Mouse (Mus musculus): ENCODE data around the gene Ccdc88c.
"Not testable (repeated sequence)": the region's sequence is repeated elsewhere in the genome, so short reads cannot be mapped to it uniquely, and the experiment has no call there.

Gene Ccdc88c

DNA sequence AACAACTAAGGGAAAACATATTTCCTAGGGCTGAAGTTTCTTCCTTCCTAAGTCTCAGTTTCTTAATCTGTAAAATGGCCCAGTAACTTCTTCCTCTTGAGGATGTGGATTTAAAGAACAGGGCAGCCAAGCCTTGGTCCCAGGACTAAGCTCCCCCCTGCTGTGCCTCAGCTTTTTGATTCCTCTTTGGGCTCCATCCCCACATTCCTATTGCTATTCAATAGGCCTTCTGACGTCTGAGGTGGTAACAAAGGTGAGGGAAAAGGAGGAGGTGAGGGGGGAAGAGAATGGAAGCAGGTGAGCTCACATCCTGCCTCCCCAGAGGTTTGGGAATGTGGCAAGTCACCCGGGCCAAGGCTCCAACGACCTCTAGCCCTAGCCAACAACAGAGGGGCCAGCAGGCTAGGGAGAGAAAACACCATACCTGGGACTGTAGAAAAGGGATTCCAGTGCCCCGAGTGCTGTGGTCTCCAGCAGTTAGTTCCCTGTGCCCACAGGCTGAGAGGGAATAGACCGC lies 12.4 kb downstream of the Ccdc88c start:
- DNase-seq (ENCODE audit: low read depth, low spot score), result no peak

GRCm38 (mm10) chr12:101015926-101016325 lies 12.9 kb downstream of the Ccdc88c start:
- DNase-seq (ENCODE audit: low read depth, low spot score), result no peak

- no peak for DNase-seq (ENCODE audit: low read depth, low spot score)
These were observed 13.7 kb downstream of the Ccdc88c start for GRCm38 (mm10) chr12:101015165-101015560.

DNA sequence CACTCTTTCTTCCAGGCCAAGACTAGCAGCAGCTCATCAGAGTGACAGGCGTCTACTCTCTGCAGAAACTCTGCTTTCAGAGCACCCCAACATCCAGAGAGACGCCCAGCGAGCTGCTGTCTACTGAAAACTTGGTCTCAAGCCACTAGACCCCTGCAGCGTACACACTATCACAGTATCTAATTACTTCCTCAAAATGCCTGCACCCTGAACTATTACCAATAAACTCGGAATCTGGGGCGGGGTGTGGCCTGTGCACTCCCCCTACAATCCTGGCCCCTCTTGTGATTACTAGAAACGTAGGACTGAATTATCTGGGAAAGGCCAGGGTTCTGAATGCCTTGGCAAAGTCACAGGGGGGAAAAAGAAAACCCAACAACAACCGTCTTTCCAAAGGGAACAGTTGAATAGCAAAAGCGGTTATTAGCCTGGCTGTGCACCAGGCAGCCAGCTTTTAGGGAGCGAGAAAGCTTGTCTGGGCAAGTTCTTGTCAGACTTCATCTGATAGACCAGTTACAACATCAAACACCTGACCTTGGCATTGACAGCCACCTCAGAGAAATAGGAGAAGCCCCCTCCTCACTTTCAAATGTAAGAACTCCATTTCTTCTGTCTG lies 14.2 kb downstream of the Ccdc88c start:
- DNase-seq (ENCODE audit: low read depth, low spot score), result no peak

DNA sequence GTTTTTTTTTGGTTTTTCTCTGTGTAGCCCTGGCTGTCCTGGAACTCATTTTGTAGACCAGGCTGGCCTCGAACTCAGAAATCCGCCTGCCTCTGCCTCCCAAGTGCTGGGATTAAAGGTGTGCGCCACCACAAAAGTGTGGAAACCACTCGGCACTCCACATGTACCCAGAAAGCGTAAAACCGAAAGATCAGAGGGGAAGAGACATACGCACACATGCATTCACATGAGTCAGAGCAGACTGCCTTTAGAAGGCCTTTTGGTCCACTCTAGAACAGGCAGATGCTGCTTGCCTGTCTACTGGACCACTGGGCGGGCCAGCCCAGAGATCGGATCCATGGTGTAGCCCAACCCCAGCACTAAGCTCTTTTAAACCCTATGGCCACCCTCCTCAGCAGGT lies 15.2 kb downstream of the Ccdc88c start:
- not testable (repeated sequence) for DNase-seq (ENCODE audit: low read depth, low spot score)

GRCm38 (mm10) chr12:101013078-101013665 lies 15.7 kb downstream of the Ccdc88c start:
- no peak for DNase-seq (ENCODE audit: low read depth, low spot score)

GRCm38 (mm10) chr12:101012197-101013077 lies 16.4 kb downstream of the Ccdc88c start:
- DNase-seq (ENCODE audit: low read depth, low spot score), result no peak

DNA sequence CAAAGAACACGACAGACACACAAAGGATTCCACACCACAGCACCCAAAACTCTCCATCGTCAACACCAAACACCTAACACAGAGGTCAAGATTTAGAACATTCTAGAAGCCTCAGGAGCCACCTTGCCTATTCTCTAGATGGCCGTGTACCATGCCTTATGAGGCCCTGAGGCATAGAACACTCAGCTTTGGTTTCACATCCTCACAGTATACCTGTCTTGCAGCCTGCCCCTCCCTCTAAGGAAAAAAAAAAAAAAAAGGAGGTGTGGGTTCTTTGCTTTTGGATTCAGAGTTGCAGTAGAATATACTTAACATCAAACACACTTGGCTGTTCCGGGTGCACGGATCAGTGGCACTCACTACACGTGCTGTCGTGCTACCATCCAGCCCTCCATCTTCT lies 17.8 kb downstream of the Ccdc88c start:
- DNase-seq (ENCODE audit: low read depth, low spot score), result no peak

DNA sequence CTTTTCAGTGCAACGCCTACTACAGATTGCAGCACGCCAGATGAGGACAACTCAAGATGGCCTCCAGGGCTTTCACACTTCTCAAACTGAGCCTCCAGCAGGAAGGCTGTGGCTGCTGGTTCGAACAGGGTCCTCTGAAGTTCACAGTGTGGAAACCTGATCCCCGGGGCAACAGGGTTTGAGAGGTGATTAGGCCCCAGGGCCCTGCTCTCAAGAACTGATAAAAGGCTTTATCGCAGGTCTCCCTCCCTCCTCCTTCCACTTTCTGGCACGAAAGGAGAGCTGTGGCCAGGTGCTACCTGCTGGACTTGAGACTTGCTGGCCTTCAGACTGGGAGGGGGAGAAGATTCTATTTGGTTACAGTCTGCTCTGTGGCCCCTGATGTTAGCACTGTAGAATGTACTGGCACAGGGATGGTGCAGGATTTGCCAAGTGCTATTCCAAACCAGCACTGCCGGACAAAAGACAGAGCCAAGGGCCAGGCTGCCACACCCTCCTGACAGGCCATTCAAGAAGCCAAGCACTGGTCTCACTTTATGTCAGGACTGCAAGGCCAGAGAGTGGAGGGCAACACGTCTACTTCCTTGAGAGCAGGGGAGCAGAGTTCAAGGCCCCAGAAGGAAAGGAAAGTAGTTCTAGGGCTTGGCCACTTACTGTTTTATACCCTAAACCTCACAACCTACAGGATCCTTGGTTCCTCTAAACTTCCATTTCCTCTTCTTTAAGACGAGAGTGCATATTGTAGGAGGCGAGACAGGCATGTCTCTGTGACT lies 18.5 kb downstream of the Ccdc88c start:
- DNase-seq (ENCODE audit: low read depth, low spot score), result no peak

DNA sequence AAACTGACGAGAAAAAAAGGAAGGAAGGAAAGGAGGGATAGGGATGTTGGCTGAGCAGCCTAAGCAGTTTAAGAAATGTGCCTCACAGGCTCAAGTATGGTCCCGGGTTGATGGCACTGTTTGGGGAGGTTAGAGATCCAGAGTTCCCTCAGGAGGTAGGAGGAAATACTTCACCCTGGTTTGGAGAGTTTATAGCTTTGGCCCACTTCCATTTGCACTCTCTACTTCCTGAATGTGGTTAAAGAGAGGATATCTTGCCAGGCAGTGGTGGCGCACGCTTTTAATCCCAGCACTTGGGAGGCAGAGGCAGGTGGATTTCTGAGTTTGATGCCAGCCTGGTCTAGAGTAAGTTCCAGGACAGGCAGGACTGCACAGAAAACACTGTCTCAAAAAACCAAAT lies 19.6 kb downstream of the Ccdc88c start:
- no peak for DNase-seq (ENCODE audit: low read depth, low spot score)

GRCm38 (mm10) chr12:101008648-101009047 lies 20.2 kb downstream of the Ccdc88c start:
- DNase-seq (ENCODE audit: low read depth, low spot score), result no peak

DNA sequence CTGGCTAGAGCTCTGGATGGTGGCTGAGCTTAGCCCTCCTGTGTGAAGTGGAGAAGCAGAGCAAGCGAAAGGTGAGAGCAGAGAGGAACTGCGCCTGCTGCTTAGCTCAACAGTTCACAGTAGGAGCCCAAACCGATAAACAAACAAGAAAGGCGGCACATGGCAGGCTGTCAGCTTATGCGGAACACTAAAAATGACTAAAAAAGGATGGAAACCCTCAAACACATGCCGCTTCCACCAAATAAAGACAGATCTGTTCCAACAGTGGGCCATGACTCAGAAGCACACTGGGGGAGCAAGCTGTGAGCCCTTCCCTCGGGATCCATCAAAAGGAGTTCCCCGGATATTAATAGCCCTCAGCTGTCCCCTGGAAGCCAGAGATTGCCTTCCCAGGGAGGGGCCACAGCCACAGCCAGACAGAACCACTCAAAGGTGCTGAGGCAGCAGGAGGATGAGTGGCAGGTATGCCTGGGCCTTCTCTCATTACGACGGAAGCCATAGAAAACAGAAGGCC lies 20.8 kb downstream of the Ccdc88c start:
- DNase-seq (ENCODE audit: low read depth, low spot score), result no peak

DNA sequence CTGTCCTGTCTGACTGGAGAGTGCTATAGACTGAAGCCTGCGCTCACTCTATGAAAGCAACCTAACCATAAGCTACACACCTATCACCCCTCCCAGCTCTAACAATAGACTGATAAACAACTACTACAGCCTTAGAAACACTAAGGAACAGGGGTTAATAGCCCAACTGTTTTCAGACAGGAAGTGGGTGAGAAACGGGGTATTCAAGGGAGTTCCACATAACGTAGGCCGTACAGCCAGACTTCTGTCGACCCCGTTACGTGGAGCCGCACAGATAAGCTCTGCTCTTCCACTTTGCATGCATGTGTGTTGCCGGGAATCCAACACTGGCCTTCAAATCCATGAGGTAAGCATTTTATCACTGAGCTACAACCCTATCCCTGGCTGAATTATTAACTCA lies 21.4 kb downstream of the Ccdc88c start:
- no peak for DNase-seq (ENCODE audit: low read depth, low spot score)

DNA sequence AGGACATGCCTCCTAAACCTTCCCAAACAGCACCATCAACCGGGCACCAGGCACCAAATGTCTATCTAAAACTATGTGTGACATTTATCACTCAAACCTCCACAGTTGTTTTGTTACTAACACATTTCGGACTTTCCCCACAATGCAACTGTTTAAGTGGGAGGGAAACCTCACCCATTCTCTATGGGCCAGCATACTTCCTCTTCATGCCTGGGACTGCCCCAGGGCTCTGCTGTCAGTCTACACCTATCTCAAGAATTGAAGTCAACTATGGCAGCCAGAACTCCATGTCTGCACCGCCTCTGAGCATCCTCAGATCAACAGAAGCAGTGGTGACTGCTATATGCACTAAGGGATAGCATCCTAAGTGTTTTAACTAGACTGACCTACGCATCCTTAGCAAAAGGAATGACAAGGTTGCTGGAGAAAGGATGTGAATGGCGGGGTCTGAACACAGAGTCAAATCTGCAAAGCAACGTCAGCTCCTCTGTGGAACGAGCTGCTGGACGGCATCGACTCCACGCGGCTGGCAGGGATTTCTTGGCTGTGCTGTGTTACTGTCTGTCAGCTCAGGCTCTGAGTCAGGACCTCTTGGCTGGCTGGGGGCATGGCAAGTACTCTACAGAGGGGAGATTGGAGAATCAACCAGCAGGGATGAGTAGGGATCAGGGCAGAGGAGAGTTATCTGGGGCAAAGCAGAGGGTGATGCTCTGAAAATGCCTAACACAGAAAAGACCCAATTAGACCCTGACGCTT lies 23.0 kb downstream of the Ccdc88c start:
- DNase-seq (ENCODE audit: low read depth, low spot score), result no peak

DNA sequence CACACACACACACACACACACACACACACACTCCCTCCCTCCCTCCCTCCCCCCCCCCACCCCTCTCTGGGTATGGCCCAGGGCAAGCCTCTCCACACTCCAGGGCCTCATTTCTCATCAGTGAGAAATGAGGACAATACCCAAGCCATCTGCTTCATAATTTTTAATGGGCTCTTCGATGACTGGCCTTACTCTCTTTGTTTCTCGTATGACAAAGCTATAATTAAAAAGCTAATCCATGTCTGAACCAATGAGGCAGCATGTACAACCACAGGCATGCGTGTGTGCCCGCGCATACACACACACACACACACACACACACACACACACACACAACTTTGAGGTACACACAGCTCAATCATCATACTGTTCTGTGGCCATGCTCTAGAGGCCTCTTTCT lies 23.9 kb downstream of the Ccdc88c start:
- no peak for DNase-seq (ENCODE audit: low read depth, low spot score)

DNA sequence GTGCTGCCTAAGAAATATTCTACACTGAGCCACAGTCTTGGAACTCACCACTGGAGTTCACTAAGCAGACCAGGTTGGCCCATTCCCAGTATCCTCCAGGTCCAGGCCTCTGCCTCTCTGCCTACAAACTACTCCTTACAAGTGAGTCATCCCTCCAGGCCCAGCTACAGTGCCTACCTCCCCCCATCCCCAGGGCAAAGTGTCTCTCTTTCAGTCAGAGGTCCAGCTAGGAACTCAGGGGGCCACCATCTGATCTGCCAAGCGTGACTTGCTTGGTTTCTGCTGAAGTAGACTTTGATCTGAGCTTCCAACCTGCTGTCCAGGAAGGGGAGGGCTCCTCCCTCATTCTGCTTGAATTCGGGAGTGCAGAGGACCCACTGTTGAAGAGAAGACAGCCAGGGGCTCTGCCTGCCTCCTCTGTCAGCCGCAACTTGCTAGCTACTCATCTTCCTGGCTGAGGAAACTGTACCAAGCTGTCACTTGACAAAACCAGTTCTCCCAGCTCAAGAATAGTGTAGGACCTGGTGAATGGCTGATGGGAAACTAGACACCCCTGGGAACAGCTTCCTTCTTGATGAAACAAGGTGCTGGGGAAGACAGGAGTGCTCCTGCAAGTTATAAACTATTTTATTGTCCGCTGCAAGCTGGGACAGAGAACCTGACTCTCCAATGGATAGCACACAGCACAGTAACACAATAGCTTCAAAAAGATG lies 25.9 kb downstream of the Ccdc88c start:
- DNase-seq (ENCODE audit: low read depth, low spot score), result no peak

- DNase-seq (ENCODE audit: low read depth, low spot score), result no peak
These were observed 29.5 kb downstream of the Ccdc88c start for GRCm38 (mm10) chr12:100999061-100999954.

- DNase-seq (ENCODE audit: low read depth, low spot score), result no peak
These were observed 30.3 kb downstream of the Ccdc88c start for GRCm38 (mm10) chr12:100998564-100998962.

All from mesoderm, embryonic 11.5 days (tissue).